In genomic region chr17:27761639-27762336, GRCm38 (mm10) we compare ENCODE assay signal across 8 mouse cellular contexts. TPM values are rescaled to one million over a fixed set of nuclear protein-coding genes. Genes with fewer than 3 reads are reported as not detected.
DNase-seq lines count a peak whose midpoint lies in the region; ATAC-seq and TF ChIP-seq lines count a peak whose summit lies in the region.

No protein-coding gene starts in this region.

- H3K36me3 ChIP-seq in embryonic facial prominence, embryonic 12.5 days, result peaks cover 30% of the 10 kb centered on the region
- H3K36me3 ChIP-seq in kidney, embryonic 14.5 days (ENCODE audit: control insufficient read depth, insufficient read depth, low read length), result peaks cover 33% of the 10 kb centered on the region
- peaks cover 41% of the 10 kb centered on the region for H3K36me3 ChIP-seq in limb, embryonic 14.5 days (ENCODE audit: control insufficient read depth, insufficient read depth, low read length)
- peaks cover 8% of the 10 kb centered on the region for H3K36me3 ChIP-seq in midbrain, postnatal 0 days (ENCODE audit: insufficient read depth, low read length)

- TF ChIP-seq CTCF in midbrain, postnatal 0 days (IDR thresholded peaks at IDR 0.05), result peak; percentile 99

- H3K27ac ChIP-seq in embryonic facial prominence, embryonic 12.5 days, result no peak overlapping the region
- no peak overlapping the region for H3K27ac ChIP-seq in kidney, embryonic 14.5 days (ENCODE audit: low read depth, low read length)
- no peak overlapping the region for H3K27ac ChIP-seq in limb, embryonic 14.5 days (replicated peaks; ENCODE audit: low read depth, low read length)
- H3K27ac ChIP-seq in midbrain, postnatal 0 days (ENCODE audit: low read depth, low read length), result no peak overlapping the region

- H3K4me2 ChIP-seq in embryonic facial prominence, embryonic 12.5 days (replicated peaks), result no peak overlapping the region
- H3K4me2 ChIP-seq in kidney, embryonic 14.5 days (replicated peaks; ENCODE audit: low read depth, low read length), result no peak overlapping the region
- H3K4me2 ChIP-seq in limb, embryonic 14.5 days (replicated peaks; ENCODE audit: low read depth, low read length, severe bottlenecking), result no peak overlapping the region
- H3K4me2 ChIP-seq in midbrain, postnatal 0 days (ENCODE audit: low read depth, low read length, poor library complexity, severe bottlenecking), result no peak overlapping the region

- ATAC-seq in embryonic facial prominence, embryonic 12.5 days (ENCODE audit: insufficient number of reproducible peaks, insufficient read depth, low FRiP score, low TSS enrichment), result no peak
- peak; percentile 78 for ATAC-seq in kidney, embryonic 14.5 days (ENCODE audit: low FRiP score, low TSS enrichment)
- ATAC-seq in limb, embryonic 14.5 days (ENCODE audit: low FRiP score, low read depth), result peak; percentile 81
- ATAC-seq in midbrain, postnatal 0 days (ENCODE audit: low FRiP score), result peak; percentile 82; the same call in 1 of the 2 replicates

- H3K9me3 ChIP-seq in embryonic facial prominence, embryonic 12.5 days, result peaks cover 7% of the 10 kb centered on the region; the same call in 1 of the 2 replicates
- peaks cover 7% of the 10 kb centered on the region for H3K9me3 ChIP-seq in kidney, embryonic 14.5 days (ENCODE audit: control insufficient read depth, low read length)
- no peaks in the 10 kb centered on the region; the same call in 1 of the 2 replicates for H3K9me3 ChIP-seq in limb, embryonic 14.5 days (ENCODE audit: control insufficient read depth, low read length)
- H3K9me3 ChIP-seq in midbrain, postnatal 0 days (ENCODE audit: low read length), result peaks cover 3% of the 10 kb centered on the region; the same call in 1 of the 2 replicates

- peak; percentile 76 for DNase-seq in urinary bladder, postnatal 14 days (ENCODE audit: low spot score)
- no peak for DNase-seq in urinary bladder, postnatal 10 days (ENCODE audit: low spot score)
- DNase-seq in heart, adult 9 months (ENCODE audit: low spot score in 2 of 2), result peak; percentile 46 to 71
- peak; percentile 81 for DNase-seq in limb, embryonic 14.5 days (ENCODE audit: low spot score)
- peak; percentile 94 for DNase-seq in midbrain, postnatal 0 days (ENCODE audit: low spot score)
- peak; percentile 38 to 46 for DNase-seq in spleen, postnatal 36 days (ENCODE audit: low spot score in 2 of 2)

- H3K9ac ChIP-seq in embryonic facial prominence, embryonic 12.5 days, result peak overlapping the region; percentile 27; the same call in 1 of the 2 replicates
- H3K9ac ChIP-seq in kidney, embryonic 14.5 days (ENCODE audit: low read depth, low read length), result no peak overlapping the region
- H3K9ac ChIP-seq in limb, embryonic 14.5 days (ENCODE audit: low read depth, low read length, severe bottlenecking), result no peak overlapping the region
- H3K9ac ChIP-seq in midbrain, postnatal 0 days (replicated peaks; ENCODE audit: low read length, poor library complexity, severe bottlenecking), result 0 out of 2 replicates have a peak overlapping the region, but pooled peaks have one; percentile 5

- 38% methylated on average over 9 of the region's 9 CpGs for WGBS in embryonic facial prominence, embryonic 12.5 days
- WGBS in kidney, embryonic 14.5 days, result 31% methylated on average over 9 of the region's 9 CpGs
- 39% methylated on average over 9 of the region's 9 CpGs for WGBS in limb, embryonic 14.5 days
- 30% methylated on average over 9 of the region's 9 CpGs for WGBS in midbrain, postnatal 0 days

- H3K27me3 ChIP-seq in embryonic facial prominence, embryonic 12.5 days, result no peaks in the 10 kb centered on the region
- H3K27me3 ChIP-seq in kidney, embryonic 14.5 days (ENCODE audit: control insufficient read depth, insufficient read depth, low read length), result no peaks in the 10 kb centered on the region
- H3K27me3 ChIP-seq in limb, embryonic 14.5 days (ENCODE audit: control insufficient read depth, insufficient read depth, low read length), result no peaks in the 10 kb centered on the region
- H3K27me3 ChIP-seq in midbrain, postnatal 0 days (ENCODE audit: insufficient read depth, low read length), result no peaks in the 10 kb centered on the region

- no peak for TF ChIP-seq POLR2A in limb, embryonic 14.5 days (IDR thresholded peaks at IDR 0.05; ENCODE audit: borderline replicate concordance, extremely low read depth, insufficient read depth, insufficient read length)

- no peak overlapping the region for H3K4me3 ChIP-seq in embryonic facial prominence, embryonic 12.5 days
- no peak overlapping the region for H3K4me3 ChIP-seq in kidney, embryonic 14.5 days (ENCODE audit: low read length)
- H3K4me3 ChIP-seq in limb, embryonic 14.5 days (replicated peaks; ENCODE audit: low read length), result no peak overlapping the region
- H3K4me3 ChIP-seq in midbrain, postnatal 0 days (ENCODE audit: low read depth, low read length), result no peak overlapping the region

- 0 out of 2 replicates have a peak, but pooled peaks cover 4% of the 10 kb centered on the region for H3K4me1 ChIP-seq in embryonic facial prominence, embryonic 12.5 days
- 0 out of 2 replicates have a peak, but pooled peaks cover 3% of the 10 kb centered on the region for H3K4me1 ChIP-seq in kidney, embryonic 14.5 days (ENCODE audit: control insufficient read depth, insufficient read depth, low read length)
- H3K4me1 ChIP-seq in limb, embryonic 14.5 days (ENCODE audit: control insufficient read depth, insufficient read depth, low read length), result no peaks in the 10 kb centered on the region
- H3K4me1 ChIP-seq in midbrain, postnatal 0 days (ENCODE audit: insufficient read depth, low read length), result no peaks in the 10 kb centered on the region

RNA-seq across cellular contexts. Expression of gene Spdef, which starts 33.0 kb away (rescaled TPM):
- 0.40 and 0.71 TPM in 2 replicates for polyA plus RNA-seq in embryonic facial prominence, embryonic 12.5 days (2016; fragmentation: Nextera tagmentation; extraction: Ambion mirVana)
- polyA plus RNA-seq in kidney, embryonic 14.5 days (2014; fragmentation: Nextera tagmentation; extraction: Ambion mirVana), result 0.19 and 0.20 TPM in 2 replicates
- polyA plus RNA-seq in limb, embryonic 14.5 days (2012; rRNA removed), result 0.52 and 0.67 TPM in 2 replicates
- polyA plus RNA-seq in limb, embryonic 14.5 days (2014; fragmentation: Nextera tagmentation; extraction: Ambion mirVana), result 0.39 TPM in 1 of 2 replicates, not detected in the other
- total RNA-seq in midbrain, postnatal 0 days (2014; rRNA removed), result 3.7 and 4.0 TPM in 2 replicates
- polyA plus RNA-seq in midbrain, postnatal 0 days (2015; fragmentation: Nextera tagmentation; extraction: Ambion mirVana), result 3.9 and 4.7 TPM in 2 replicates

RNA-seq across cellular contexts. Expression of gene D17Wsu92e, which starts 58.7 kb away (rescaled TPM):
- 17.9 and 18.9 TPM in 2 replicates for polyA plus RNA-seq in embryonic facial prominence, embryonic 12.5 days (2016; fragmentation: Nextera tagmentation; extraction: Ambion mirVana)
- polyA plus RNA-seq in kidney, embryonic 14.5 days (2014; fragmentation: Nextera tagmentation; extraction: Ambion mirVana), result 15.3 and 21.6 TPM in 2 replicates
- 60.1 and 65.2 TPM in 2 replicates for polyA plus RNA-seq in limb, embryonic 14.5 days (2012; rRNA removed)
- 20.3 and 21.3 TPM in 2 replicates for polyA plus RNA-seq in limb, embryonic 14.5 days (2014; fragmentation: Nextera tagmentation; extraction: Ambion mirVana)
- total RNA-seq in midbrain, postnatal 0 days (2014; rRNA removed), result 72.8 and 73.8 TPM in 2 replicates
- polyA plus RNA-seq in midbrain, postnatal 0 days (2015; fragmentation: Nextera tagmentation; extraction: Ambion mirVana), result 8.3 and 8.7 TPM in 2 replicates

Comparison
In these comparisons a context has a peak if more than half of its experiments do, and no peak if none do; other contexts are left out.
1. H3K9ac ChIP-seq: peak in embryonic facial prominence, embryonic 12.5 days (single experiment) and midbrain, postnatal 0 days (single experiment); none in kidney, embryonic 14.5 days (single experiment) and limb, embryonic 14.5 days (single experiment).